Mouse (Mus musculus) G1E-ER4 (cell line): ENCODE results near the gene Neil3. TPM values are rescaled to one million over a fixed set of nuclear protein-coding genes. Genes with fewer than 3 reads are reported as not detected.

Experiments used
- GATA1 ChIP-seq: IDR thresholded peaks from one replicate; pipeline ENCODE4 v1.8.0; 2012; ENCODE audit warnings: low read length, inconsistent platforms
- polyA plus RNA-seq: library from polyadenylated mRNA; stranded (reverse); fragments of >175 nt; gene quantifications from 2 replicates; pipeline ENCODE4 v1.2.3, GENCODE M21; 2012

Neil3 gene
- polyA plus RNA-seq, 1 experiment = 4.0 TPM

DNA sequence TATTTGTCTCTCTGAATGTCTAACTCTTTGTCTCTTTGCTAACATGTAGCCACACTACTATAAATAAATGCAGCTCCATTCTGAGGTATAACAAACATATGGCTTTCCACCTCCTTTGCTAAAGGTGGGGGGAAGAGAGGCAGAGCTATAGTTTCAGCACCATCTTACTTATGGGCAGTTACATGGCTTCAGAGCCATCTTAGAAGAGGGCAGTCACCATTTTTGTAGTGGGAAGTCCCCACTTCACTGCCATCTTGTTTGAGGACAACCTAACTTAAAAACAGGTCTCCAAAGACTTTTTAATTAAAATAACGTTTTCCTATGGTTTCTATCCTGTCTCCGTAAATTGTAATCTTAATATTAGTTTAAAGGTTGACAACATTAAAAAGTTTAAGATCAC lies 47.1 kb downstream of the Neil3 start:
- TF ChIP-seq GATA1 = no peak

DNA sequence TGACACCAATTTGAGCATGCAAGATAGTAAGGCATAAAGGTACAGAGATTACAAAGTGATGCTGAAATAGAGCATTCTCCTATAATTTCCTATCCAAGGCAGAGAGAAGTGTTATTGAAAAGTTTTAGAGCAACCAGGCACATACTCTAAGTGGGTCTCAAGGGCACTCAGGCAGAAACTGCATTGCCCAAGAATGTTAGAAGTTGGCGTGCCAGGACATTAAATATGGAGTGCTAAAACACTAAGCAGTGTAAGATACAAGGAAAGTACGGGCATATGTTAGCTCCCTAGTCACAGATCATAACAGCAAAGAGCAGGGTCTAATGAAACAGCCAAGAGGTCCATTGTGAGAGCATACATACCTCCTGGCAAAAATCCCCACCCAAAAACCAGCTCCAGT lies 65.3 kb downstream of the Neil3 start:
- no peak for TF ChIP-seq GATA1

DNA sequence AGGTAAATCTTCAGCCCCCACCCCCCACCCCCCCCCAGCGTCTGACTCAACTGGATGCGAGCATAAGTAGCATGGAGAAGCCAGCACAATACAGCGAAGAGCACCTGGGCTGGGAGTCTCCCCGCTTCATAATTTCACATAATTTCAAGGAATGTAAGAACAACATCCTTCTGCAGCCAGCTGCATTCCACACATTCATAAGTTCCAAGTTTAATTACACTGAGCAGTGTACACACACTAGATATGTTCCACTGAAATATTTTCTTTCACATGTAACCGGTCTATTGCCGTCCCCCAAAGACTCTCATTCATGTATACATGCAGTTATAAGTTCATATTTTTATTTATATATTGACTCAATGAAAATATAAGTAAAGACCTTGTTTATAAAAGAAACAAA lies 72.6 kb downstream of the Neil3 start:
- no peak for TF ChIP-seq GATA1

DNA sequence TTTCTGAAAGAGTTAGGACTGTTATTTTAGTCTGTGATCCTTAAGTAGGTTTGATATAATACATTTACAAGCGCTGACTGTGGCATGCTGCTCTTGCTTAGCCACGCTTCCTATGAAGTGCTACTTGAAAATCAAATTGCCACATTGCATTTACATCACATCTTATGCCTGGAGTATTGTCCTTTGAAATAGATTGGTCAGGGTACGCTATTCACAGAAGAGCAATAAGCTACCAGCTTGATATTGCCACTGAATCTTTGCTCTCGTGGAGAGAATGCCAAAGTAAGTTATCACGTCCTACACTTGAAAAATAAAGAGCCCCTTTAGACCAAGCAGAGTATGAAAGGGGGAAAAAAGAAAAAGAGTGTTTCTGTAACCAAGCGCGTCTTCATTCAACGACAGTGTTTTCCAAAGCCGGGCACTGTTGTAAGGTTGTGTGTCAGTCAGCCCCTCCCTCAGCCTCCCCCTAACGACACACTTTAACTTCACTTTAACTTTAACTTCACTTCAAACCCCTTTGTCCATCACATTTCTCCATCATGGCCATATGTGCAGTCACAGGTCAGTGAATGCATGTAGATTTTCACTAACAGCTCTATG lies 76.3 kb downstream of the Neil3 start:
- TF ChIP-seq GATA1 = no peak

DNA sequence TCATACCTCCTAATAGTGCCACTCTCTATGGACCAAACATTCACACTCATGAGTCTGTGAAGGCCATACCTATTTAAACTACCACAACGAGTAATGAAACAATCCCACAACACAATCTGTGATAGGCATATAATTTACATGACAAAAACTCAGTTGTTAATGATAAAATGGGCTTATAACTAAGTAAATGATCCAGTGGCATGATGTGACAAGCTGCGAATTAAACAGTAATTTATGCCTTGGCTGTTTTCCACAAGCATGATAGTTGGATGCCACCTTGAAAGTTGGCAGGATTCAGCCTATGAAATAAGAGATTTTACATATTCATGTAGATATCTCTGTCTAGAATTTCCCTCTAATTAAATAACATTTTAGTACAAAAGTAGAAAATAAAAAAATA lies 99.3 kb downstream of the Neil3 start:
- no peak for TF ChIP-seq GATA1

Other genes starting within 250 kb of the Neil3 start
- gene Aga, start 127.3 kb downstream of the Neil3 start, polyA plus RNA-seq = 0.32 and 0.75 TPM in 2 replicates